Mouse (Mus musculus) stomach, postnatal 0 days (tissue): ENCODE results near the gene Proser3.

Source experiments
- CTCF ChIP-seq: IDR thresholded peaks from 2 replicates; pipeline ENCODE4 v1.5.1; 2016; ENCODE audit warnings: antibody characterized with exemption, low read depth, mild to moderate bottlenecking, moderate library complexity
- EP300 ChIP-seq: optimal IDR thresholded peaks from 2 replicates; pipeline ENCODE3; 2016; ENCODE audit warnings: antibody characterized with exemption

GRCm38 (mm10) chr7:30515003-30515760, 36.9 kb downstream of the Proser3 start:
- TF ChIP-seq CTCF (no peak), EP300 (no peak)
